Mouse (Mus musculus): ENCODE measurements around the gene Hamp.

- no peak for TF ChIP-seq CTCF (IDR thresholded peaks at IDR 0.05; ENCODE audit: insufficient read depth, low read depth, low read length)
- TF ChIP-seq POLR2A (IDR thresholded peaks at IDR 0.05; ENCODE audit: insufficient read depth, low read depth, low read length) = no peak
Observed at GRCm38 (mm10) chr7:30958109-30958865, 14.5 kb upstream of the Hamp start.
